Mouse (Mus musculus) small intestine, adult 2 months (tissue): ENCODE results near the gene Cyfip1. TPM values are rescaled to one million over a fixed set of nuclear protein-coding genes. Genes with fewer than 3 reads are reported as not detected.

ENCODE experiments used
- H3K27ac ChIP-seq: fragments of 200-500 bp; 2 replicates; pipeline ENCODE4 v1.5.1; 2012; ENCODE audit warnings: low read depth, low read length, control low read depth, inconsistent platforms; ENCODE audit not compliant: insufficient read depth
- H3K27me3 ChIP-seq: fragments of 200-500 bp; 2 replicates; pipeline ENCODE4 v1.6.1; 2012; ENCODE audit warnings: mild to moderate bottlenecking, moderate library complexity, low read length, inconsistent platforms; ENCODE audit not compliant: control insufficient read depth, insufficient read depth
- H3K36me3 ChIP-seq: fragments of 200-500 bp; 2 replicates; pipeline ENCODE4 v1.6.1; 2012; ENCODE audit warnings: mild to moderate bottlenecking, low read length, control low read depth, inconsistent platforms; ENCODE audit not compliant: control insufficient read depth, insufficient read depth
- H3K4me1 ChIP-seq: fragments of 200-500 bp; 2 replicates; pipeline ENCODE4 v1.6.1; 2012; ENCODE audit warnings: low read length, inconsistent platforms, mixed read lengths; ENCODE audit not compliant: control insufficient read depth, insufficient read depth, insufficient read length
- H3K4me3 ChIP-seq: fragments of 200-500 bp; 2 replicates; pipeline ENCODE4 v1.5.1; 2012; ENCODE audit warnings: low read depth, mild to moderate bottlenecking, control low read depth, inconsistent platforms, low read length, moderate library complexity
- CTCF ChIP-seq: fragments of 200-500 bp; IDR thresholded peaks from 2 replicates; pipeline ENCODE4 v1.5.1; 2012; ENCODE audit warnings: low read depth, mild to moderate bottlenecking, control low read depth, inconsistent platforms, low read length, moderate library complexity, mixed read lengths; ENCODE audit not compliant: insufficient replicate concordance, insufficient read length; ENCODE audit errors: extremely low read depth
- POLR2A ChIP-seq: fragments of 200-500 bp; IDR thresholded peaks from 2 replicates; pipeline ENCODE4 v1.6.1; 2012; ENCODE audit warnings: low read depth, mild to moderate bottlenecking, control low read depth, inconsistent platforms, low read length, moderate library complexity
- WGBS: fragments of 180-500 bp; shearing (Covaris S2); methylation state at CpG from one replicate; pipeline ENCODE4 v1.1.7; 2018; 5-methylcytosine and 5-hydroxymethylcytosine counted together
- polyA plus RNA-seq: library from polyadenylated mRNA; depleted of rRNA; stranded (reverse); fragments of >200 nt; gene quantifications from 2 replicates; pipeline ENCODE4 v1.2.3, GENCODE M21; 2012

Gene Cyfip1
- polyA plus RNA-seq, 1 experiment, result 37.9 TPM

- Histone ChIP-seq H3K4me3 (no peak overlapping the region), H3K27ac (no peak overlapping the region)
Measured at GRCm38 (mm10) chr7:55861175-55861574, 19.6 kb downstream of the Cyfip1 start.

DNA sequence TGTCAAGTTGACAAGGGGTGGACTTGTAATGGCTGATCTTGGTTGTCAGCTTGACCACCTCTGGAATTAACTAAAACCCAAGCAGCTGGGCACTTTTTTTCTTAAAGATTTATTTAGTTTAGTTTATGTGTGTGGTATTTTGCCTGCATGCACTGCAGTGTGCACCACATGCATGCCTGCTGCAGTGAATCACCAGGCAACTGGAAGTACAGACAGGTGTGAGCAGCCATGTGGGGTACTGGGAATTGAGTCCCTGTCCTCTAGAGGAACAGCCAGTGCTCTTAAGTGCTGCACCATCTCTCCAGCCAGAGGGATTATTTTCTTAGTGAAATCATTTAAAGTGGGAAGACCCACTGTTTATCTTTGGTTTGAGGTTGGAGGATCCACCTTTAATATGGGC lies 23.5 kb downstream of the Cyfip1 start:
- H3K27me3 ChIP-seq, result no peaks in the 10 kb centered on the region
- H3K27ac ChIP-seq, result no peak overlapping the region
- TF ChIP-seq POLR2A (no peak), CTCF (no peak)
- H3K36me3 ChIP-seq, result no peaks in the 10 kb centered on the region; the same call in 1 of the 2 replicates
- H3K4me1 ChIP-seq, result peaks cover 4% of the 10 kb centered on the region
- H3K4me3 ChIP-seq, result no peak overlapping the region

More at GRCm38 (mm10) chr7:55861175-55861574, 19.6 kb downstream of the Cyfip1 start:
- no peak for TF ChIP-seq CTCF
- TF ChIP-seq POLR2A, result no peak
- peaks cover 8% of the 10 kb centered on the region for H3K4me1 ChIP-seq
- 89% methylated on average over 4 of the region's 4 CpGs for WGBS
- H3K36me3 ChIP-seq, result no peaks in the 10 kb centered on the region; the same call in 1 of the 2 replicates
- H3K27me3 ChIP-seq, result no peaks in the 10 kb centered on the region

GRCm38 (mm10) chr7:55865750-55866416 lies 24.3 kb downstream of the Cyfip1 start:
- H3K4me3 ChIP-seq, result no peak overlapping the region
- WGBS, result 71% methylated on average over 8 of the region's 8 CpGs
- no peak for TF ChIP-seq CTCF
- TF ChIP-seq POLR2A, result no peak
- H3K27me3 ChIP-seq, result no peaks in the 10 kb centered on the region
- peaks cover 4% of the 10 kb centered on the region for H3K4me1 ChIP-seq
- H3K27ac ChIP-seq, result no peak overlapping the region
- no peaks in the 10 kb centered on the region; the same call in 1 of the 2 replicates for H3K36me3 ChIP-seq

DNA sequence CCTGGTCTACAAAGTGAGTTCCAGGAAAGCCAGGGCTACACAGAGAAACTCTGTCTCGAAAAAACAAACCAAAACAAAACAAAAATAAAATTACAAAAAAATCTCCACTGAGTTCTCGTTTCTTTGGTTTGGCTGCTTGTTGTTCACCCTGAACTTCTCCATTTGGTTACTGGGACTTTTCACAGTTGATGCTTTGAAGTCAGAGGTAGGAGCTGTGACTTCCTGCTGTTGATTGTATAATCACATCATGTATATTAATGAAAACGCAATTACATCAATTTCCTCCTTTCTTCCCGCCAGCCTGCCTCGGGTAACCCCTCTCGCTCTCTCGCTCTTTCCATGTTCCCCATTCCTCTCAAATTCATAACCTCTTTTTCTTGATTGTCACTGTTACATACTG lies 26.7 kb downstream of the Cyfip1 start:
- Histone ChIP-seq H3K4me3 (no peak overlapping the region), H3K36me3 (peaks cover 9% of the 10 kb centered on the region), H3K27me3 (no peaks in the 10 kb centered on the region), H3K27ac (no peak overlapping the region), H3K4me1 (peaks cover 4% of the 10 kb centered on the region)
- 82% methylated on average over 7 of the region's 7 CpGs for WGBS
- no peak for TF ChIP-seq POLR2A
- TF ChIP-seq CTCF, result no peak

DNA sequence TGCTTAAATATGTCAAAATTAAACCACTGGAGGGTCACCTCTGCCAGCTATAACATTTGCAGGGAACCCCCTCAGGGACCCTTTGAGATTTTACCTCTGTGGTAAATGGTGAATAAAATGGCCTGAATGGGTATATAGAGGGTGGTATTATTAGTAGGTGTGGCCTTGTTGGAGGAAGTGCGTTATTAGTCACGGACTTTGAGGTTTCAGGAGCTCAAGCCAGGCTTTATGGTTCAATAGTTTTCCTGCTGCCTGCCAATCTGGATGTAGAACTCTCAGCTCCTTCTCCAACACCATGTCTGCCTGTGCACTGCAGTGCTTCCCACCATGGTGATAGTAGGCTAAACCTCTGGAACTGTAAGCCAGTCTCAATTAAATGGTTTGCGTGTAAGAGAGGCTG lies 27.7 kb downstream of the Cyfip1 start:
- WGBS, result 46% methylated on average over 3 of the region's 3 CpGs

DNA sequence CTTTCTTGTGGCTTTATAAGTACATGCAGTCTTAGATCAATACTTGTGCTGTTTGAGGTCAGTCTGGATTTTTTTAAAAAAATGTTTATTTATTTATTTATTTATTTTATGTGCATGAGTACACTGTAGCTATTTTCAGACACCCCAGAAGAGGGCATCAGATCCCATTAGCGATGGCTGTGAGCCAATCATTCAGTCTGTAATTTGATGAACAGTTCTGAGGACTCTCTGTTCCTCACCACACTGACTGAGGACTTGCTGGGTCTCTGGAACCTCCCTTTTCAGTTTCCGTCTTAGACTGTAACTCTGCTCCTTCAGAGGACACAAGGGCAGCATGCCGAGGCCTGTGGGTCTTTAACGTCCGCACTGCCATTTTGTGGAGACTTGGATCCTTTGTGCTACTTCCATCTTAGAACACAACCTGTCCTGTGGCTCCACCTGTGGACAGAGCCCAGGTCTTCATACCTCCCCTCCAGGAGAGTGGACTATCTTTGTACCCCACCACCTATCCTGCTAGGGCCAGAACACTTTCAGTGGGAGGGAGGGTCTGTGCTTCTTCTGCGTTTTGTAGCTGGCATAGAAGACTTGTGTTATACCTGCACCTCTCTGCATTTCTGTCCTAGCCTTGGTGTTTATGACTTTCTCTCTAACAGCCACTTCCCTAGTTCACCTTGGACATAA lies 28.9 kb downstream of the Cyfip1 start:
- Histone ChIP-seq H3K36me3 (peaks cover 25% of the 10 kb centered on the region), H3K4me1 (peaks cover 4% of the 10 kb centered on the region), H3K27me3 (no peaks in the 10 kb centered on the region), H3K27ac (no peak overlapping the region), H3K4me3 (no peak overlapping the region)
- TF ChIP-seq POLR2A, result no peak
- no peak for TF ChIP-seq CTCF
- WGBS, result 88% methylated on average over 6 of the region's 6 CpGs

More for the DNA sequence above, 27.7 kb downstream of the Cyfip1 start:
- peaks cover 4% of the 10 kb centered on the region for H3K4me1 ChIP-seq
- no peaks in the 10 kb centered on the region for H3K27me3 ChIP-seq
- H3K27ac ChIP-seq, result no peak overlapping the region
- no peak overlapping the region for H3K4me3 ChIP-seq
- TF ChIP-seq POLR2A, result no peak
- no peak for TF ChIP-seq CTCF
- H3K36me3 ChIP-seq, result peaks cover 17% of the 10 kb centered on the region

DNA sequence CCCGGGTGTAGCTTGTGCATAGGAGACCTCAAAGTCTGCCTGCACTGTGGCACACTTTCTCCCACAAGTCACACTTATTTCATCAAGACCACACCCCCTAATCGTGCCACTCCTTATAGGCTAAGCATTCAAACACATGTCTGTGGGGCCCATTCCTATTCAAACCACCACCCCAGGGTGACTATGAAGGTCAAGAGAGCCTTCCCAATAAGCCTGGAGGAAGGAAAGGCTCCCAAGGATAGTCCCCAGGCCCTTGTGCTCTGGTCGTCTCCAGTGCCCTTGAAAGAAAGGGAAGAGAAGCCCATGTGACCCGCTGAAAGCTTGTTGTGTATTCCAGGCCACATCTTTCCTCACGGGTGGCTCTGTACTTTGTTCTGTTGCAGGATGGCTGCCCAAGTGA lies 29.9 kb downstream of the Cyfip1 start:
- H3K27me3 ChIP-seq, result no peaks in the 10 kb centered on the region
- peaks cover 2% of the 10 kb centered on the region; the same call in 1 of the 2 replicates for H3K4me1 ChIP-seq
- H3K4me3 ChIP-seq, result no peak overlapping the region
- 71% methylated on average over 5 of the region's 5 CpGs for WGBS
- peaks cover 33% of the 10 kb centered on the region for H3K36me3 ChIP-seq
- no peak for TF ChIP-seq CTCF
- TF ChIP-seq POLR2A, result no peak
- no peak overlapping the region for H3K27ac ChIP-seq
